8 mouse cellular contexts compared by ENCODE assay signal in genomic region chr1:75422823-75423471, GRCm38 (mm10). TPM values are rescaled to one million over a fixed set of nuclear protein-coding genes. Genes with fewer than 3 reads are reported as not detected.
DNase-seq lines count a peak whose midpoint lies in the region; ATAC-seq and TF ChIP-seq lines count a peak whose summit lies in the region.

No protein-coding gene starts in this region.

- H3K4me1 ChIP-seq in E14TG2a.4 (replicated peaks; ENCODE audit: low read depth, low read length), result peaks cover 51% of the 10 kb centered on the region
- peaks cover 16% of the 10 kb centered on the region for H3K4me1 ChIP-seq in forebrain, embryonic 15.5 days
- peaks cover 31% of the 10 kb centered on the region for H3K4me1 ChIP-seq in limb, embryonic 12.5 days (replicated peaks)
- H3K4me1 ChIP-seq in neural tube, embryonic 13.5 days (replicated peaks), result peaks cover 28% of the 10 kb centered on the region

- no peaks in the 10 kb centered on the region for H3K36me3 ChIP-seq in E14TG2a.4 (ENCODE audit: insufficient read depth, low read length)
- H3K36me3 ChIP-seq in forebrain, embryonic 15.5 days, result no peaks in the 10 kb centered on the region
- peaks cover 6% of the 10 kb centered on the region; the same call in 1 of the 2 replicates for H3K36me3 ChIP-seq in limb, embryonic 12.5 days
- H3K36me3 ChIP-seq in neural tube, embryonic 13.5 days, result peaks cover 9% of the 10 kb centered on the region; the same call in 1 of the 2 replicates

- H3K27me3 ChIP-seq in E14TG2a.4 (ENCODE audit: insufficient read depth, low read length), result peaks cover 86% of the 10 kb centered on the region
- peaks cover 45% of the 10 kb centered on the region for H3K27me3 ChIP-seq in forebrain, embryonic 15.5 days
- peaks cover 59% of the 10 kb centered on the region for H3K27me3 ChIP-seq in limb, embryonic 12.5 days
- H3K27me3 ChIP-seq in neural tube, embryonic 13.5 days, result peaks cover 65% of the 10 kb centered on the region

- WGBS in forebrain, embryonic 15.5 days, result under 1% methylated on average over 71 of the region's 71 CpGs
- 2% methylated on average over 71 of the region's 71 CpGs for WGBS in limb, embryonic 12.5 days
- 1% methylated on average over 71 of the region's 71 CpGs for WGBS in neural tube, embryonic 13.5 days

- peak overlapping the region; percentile 72 for H3K4me3 ChIP-seq in E14TG2a.4 (replicated peaks; ENCODE audit: low read length)
- peak overlapping the region; percentile 29 for H3K4me3 ChIP-seq in forebrain, embryonic 15.5 days
- peak overlapping the region; percentile 41 for H3K4me3 ChIP-seq in limb, embryonic 12.5 days (replicated peaks)
- H3K4me3 ChIP-seq in neural tube, embryonic 13.5 days, result peak overlapping the region; percentile 35

- peak overlapping the region; percentile 45 for H3K4me2 ChIP-seq in forebrain, embryonic 15.5 days (replicated peaks)
- H3K4me2 ChIP-seq in limb, embryonic 12.5 days, result peak overlapping the region; percentile 75
- H3K4me2 ChIP-seq in neural tube, embryonic 13.5 days, result peak overlapping the region; percentile 60

- TF ChIP-seq CTCF in E14TG2a.4 (conservative IDR thresholded peaks at IDR 0.05; ENCODE audit: low read length), result no peak

- peak overlapping the region; percentile 23; the same call in 1 of the 2 replicates for H3K9ac ChIP-seq in forebrain, embryonic 15.5 days (replicated peaks)
- peak overlapping the region; percentile 53 for H3K9ac ChIP-seq in limb, embryonic 12.5 days (replicated peaks)
- H3K9ac ChIP-seq in neural tube, embryonic 13.5 days, result peak overlapping the region; percentile 66

- 0 out of 2 replicates have a peak, but pooled peaks have one; percentile 20 for ATAC-seq in forebrain, embryonic 15.5 days (replicated peaks)
- ATAC-seq in limb, embryonic 12.5 days (ENCODE audit: insufficient number of reproducible peaks, insufficient read depth, low FRiP score, low TSS enrichment, low read depth), result peak; percentile 49; the same call in 1 of the 2 replicates
- ATAC-seq in neural tube, embryonic 13.5 days (ENCODE audit: low read depth), result peak; percentile 26; the same call in 1 of the 2 replicates

- no peaks in the 10 kb centered on the region for H3K9me3 ChIP-seq in E14TG2a.4 (ENCODE audit: low read length)
- no peaks in the 10 kb centered on the region for H3K9me3 ChIP-seq in forebrain, embryonic 15.5 days
- H3K9me3 ChIP-seq in limb, embryonic 12.5 days, result no peaks in the 10 kb centered on the region
- no peaks in the 10 kb centered on the region for H3K9me3 ChIP-seq in neural tube, embryonic 13.5 days

- DNase-seq in adrenal gland, postnatal 10 days, result peak; percentile 70
- no peak for DNase-seq in adrenal gland, postnatal 4 days (ENCODE audit: low spot score in 2 of 2)
- DNase-seq in spleen, postnatal 14 days (ENCODE audit: low spot score in 2 of 2), result no peak
- no peak for DNase-seq in ovary, adult 18-20 months (ENCODE audit: low spot score)

- H3K27ac ChIP-seq in forebrain, embryonic 15.5 days (replicated peaks), result no peak overlapping the region
- no peak overlapping the region for H3K27ac ChIP-seq in limb, embryonic 12.5 days
- H3K27ac ChIP-seq in neural tube, embryonic 13.5 days (replicated peaks), result no peak overlapping the region

RNA-seq across cellular contexts. Expression of gene Gmppa, which starts 12.8 kb away (rescaled TPM):
- 10 to 100 TPM; 58.6 to 61.8 TPM for total RNA-seq in adrenal gland, postnatal 10 days (2021)
- 10 to 100 TPM; 71.3 to 82.4 TPM for total RNA-seq in adrenal gland, postnatal 4 days (2021)
- polyA plus RNA-seq in forebrain, embryonic 15.5 days (2015; fragmentation: Nextera tagmentation; extraction: Ambion mirVana), result 62.3 and 77.8 TPM in 2 replicates
- polyA plus RNA-seq in limb, embryonic 12.5 days (2016; fragmentation: Nextera tagmentation; extraction: Ambion mirVana), result 49.1 and 61.0 TPM in 2 replicates
- polyA plus RNA-seq in neural tube, embryonic 13.5 days (2015; fragmentation: Nextera tagmentation; extraction: Ambion mirVana), result 74.4 and 75.9 TPM in 2 replicates

RNA-seq across cellular contexts. Expression of gene Asic4, which starts 27.3 kb away (rescaled TPM):
- total RNA-seq in adrenal gland, postnatal 10 days (2021), result 1 to 10 TPM; 2.5 to 3.3 TPM
- total RNA-seq in adrenal gland, postnatal 4 days (2021), result 10 to 100 TPM; 10.4 to 11.9 TPM
- polyA plus RNA-seq in forebrain, embryonic 15.5 days (2015; fragmentation: Nextera tagmentation; extraction: Ambion mirVana), result 2.8 and 4.1 TPM in 2 replicates
- polyA plus RNA-seq in limb, embryonic 12.5 days (2016; fragmentation: Nextera tagmentation; extraction: Ambion mirVana), result 0.50 and 0.78 TPM in 2 replicates
- polyA plus RNA-seq in neural tube, embryonic 13.5 days (2015; fragmentation: Nextera tagmentation; extraction: Ambion mirVana), result 28.7 and 28.8 TPM in 2 replicates

RNA-seq across cellular contexts. Expression of gene Speg, which starts 47.9 kb away (rescaled TPM):
- total RNA-seq in adrenal gland, postnatal 10 days (2021), result 10 to 100 TPM; 12.8 to 30.6 TPM
- total RNA-seq in adrenal gland, postnatal 4 days (2021), result 10 to 100 TPM; 32.4 to 33.7 TPM
- polyA plus RNA-seq in forebrain, embryonic 15.5 days (2015; fragmentation: Nextera tagmentation; extraction: Ambion mirVana), result 9.9 and 11.4 TPM in 2 replicates
- polyA plus RNA-seq in limb, embryonic 12.5 days (2016; fragmentation: Nextera tagmentation; extraction: Ambion mirVana), result 30.4 and 30.7 TPM in 2 replicates
- 17.8 and 21.4 TPM in 2 replicates for polyA plus RNA-seq in neural tube, embryonic 13.5 days (2015; fragmentation: Nextera tagmentation; extraction: Ambion mirVana)

RNA-seq across cellular contexts. Expression of gene Chpf, which starts 56.2 kb away (rescaled TPM):
- total RNA-seq in adrenal gland, postnatal 10 days (2021), result 10 to 100 TPM; 36.9 to 43.6 TPM
- total RNA-seq in adrenal gland, postnatal 4 days (2021), result 10 to 100 TPM; 60.3 to 62.6 TPM
- 28.9 and 29.2 TPM in 2 replicates for polyA plus RNA-seq in forebrain, embryonic 15.5 days (2015; fragmentation: Nextera tagmentation; extraction: Ambion mirVana)
- polyA plus RNA-seq in limb, embryonic 12.5 days (2016; fragmentation: Nextera tagmentation; extraction: Ambion mirVana), result 22.1 and 27.1 TPM in 2 replicates
- polyA plus RNA-seq in neural tube, embryonic 13.5 days (2015; fragmentation: Nextera tagmentation; extraction: Ambion mirVana), result 39.1 and 41.0 TPM in 2 replicates

RNA-seq across cellular contexts. Expression of gene Tmem198, which starts 56.4 kb away (rescaled TPM):
- total RNA-seq in adrenal gland, postnatal 10 days (2021), result 1 to 10 TPM; 2.5 to 3.8 TPM
- 1 to 10 TPM; 4.0 to 5.0 TPM for total RNA-seq in adrenal gland, postnatal 4 days (2021)
- polyA plus RNA-seq in forebrain, embryonic 15.5 days (2015; fragmentation: Nextera tagmentation; extraction: Ambion mirVana), result 53.4 and 55.4 TPM in 2 replicates
- 0.36 and 0.74 TPM in 2 replicates for polyA plus RNA-seq in limb, embryonic 12.5 days (2016; fragmentation: Nextera tagmentation; extraction: Ambion mirVana)
- 37.2 and 40.9 TPM in 2 replicates for polyA plus RNA-seq in neural tube, embryonic 13.5 days (2015; fragmentation: Nextera tagmentation; extraction: Ambion mirVana)
